Comparison of ENCODE assay signal across 33 mouse cellular contexts in the genomic region with DNA sequence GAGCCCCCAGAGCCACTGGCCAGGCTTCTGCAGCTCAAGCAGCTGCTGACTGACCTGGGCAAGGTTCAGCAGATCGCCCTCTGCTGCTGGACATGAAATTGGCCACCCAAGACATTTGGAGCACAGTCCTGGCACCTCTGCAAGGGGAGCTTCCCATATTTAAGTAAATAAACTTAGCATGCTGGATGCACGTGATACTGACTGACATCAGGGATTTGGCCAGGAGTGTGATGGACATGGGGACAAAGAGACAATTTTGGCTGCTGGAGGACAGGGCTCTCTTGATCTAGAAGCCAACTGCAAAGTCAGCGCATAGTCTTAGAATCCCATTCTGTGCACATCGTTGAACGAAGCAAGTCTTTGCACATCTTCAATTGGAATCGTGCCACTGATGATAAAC. TPM values are rescaled to one million over a fixed set of nuclear protein-coding genes. Genes with fewer than 3 reads are reported as not detected.
DNase-seq lines count a peak whose midpoint lies in the region; ATAC-seq and TF ChIP-seq lines count a peak whose summit lies in the region.
"Had no signal": no experiment of that assay in that cellular context is flagged by ENCODE, and none has a peak within 500 bp of the region (broad histone marks: within the 10 kb centered on the region; RNA-seq: fewer than 3 reads in every experiment).

No protein-coding gene starts in this region.

- H3K4me3 ChIP-seq in liver, postnatal 0 days (ENCODE audit: low read depth, low read length): no peak overlapping the region
- H3K4me3 ChIP-seq in ES-Bruce4 (ENCODE audit: low read depth, low read length): no peak overlapping the region
- H3K4me3 ChIP-seq: embryonic facial prominence, embryonic 13.5 days; embryonic facial prominence, embryonic 15.5 days; erythroblast, embryonic 14.5 days; forebrain, embryonic 10.5 days; forebrain, embryonic 12.5 days had no signal

- 69% methylated on average over 6 of the region's 6 CpGs for WGBS in liver, postnatal 0 days (ENCODE audit: insufficient replicate concordance)

- TF ChIP-seq CTCF in liver, postnatal 0 days (IDR thresholded peaks at IDR 0.05; ENCODE audit: low read depth): peak; percentile 18; the same call in 1 of the 2 replicates
- TF ChIP-seq CTCF in ES-Bruce4 (IDR thresholded peaks at IDR 0.05; ENCODE audit: low read depth, low read length): peak; percentile 29

- H3K9ac ChIP-seq in liver, postnatal 0 days (replicated peaks): no peak overlapping the region
- H3K9ac ChIP-seq in ES-Bruce4 (ENCODE audit: low read depth, poor library complexity, severe bottlenecking): no peak overlapping the region
- H3K9ac ChIP-seq: embryonic facial prominence, embryonic 13.5 days; embryonic facial prominence, embryonic 15.5 days; forebrain, embryonic 12.5 days had no signal

- peak; percentile 5 for DNase-seq in adrenal gland, adult 2 months
- DNase-seq in adrenal gland, adult (ENCODE audit: inconsistent age in 2 of 2, low spot score in 1 of 2): no peak
- DNase-seq in kidney, adult 9 months: peak; percentile 35
- DNase-seq in kidney, postnatal 4 days: no peak
- no peak for DNase-seq in liver, postnatal 0 days
- no peak for DNase-seq in liver
- DNase-seq: adrenal gland, postnatal 10 days; adrenal gland, postnatal 25 days; B cell, adult 2 months; cerebellum, adult 11 months; cerebellum, adult 18-20 months; cerebellum, adult 8-10 months; cerebellum, adult 9-11 months; cerebellum, postnatal 14 days; cerebellum, postnatal 36 days; embryo, embryonic 11 days had no signal

- H3K36me3 ChIP-seq in liver, postnatal 0 days (replicated peaks; ENCODE audit: insufficient read depth, low read length): no peaks in the 10 kb centered on the region
- no peaks in the 10 kb centered on the region for H3K36me3 ChIP-seq in ES-Bruce4 (ENCODE audit: control insufficient read depth, insufficient read depth, low read length, poor library complexity, severe bottlenecking)
- H3K36me3 ChIP-seq: embryonic facial prominence, embryonic 13.5 days; embryonic facial prominence, embryonic 15.5 days; forebrain, embryonic 10.5 days; forebrain, embryonic 12.5 days had no signal

- H3K27ac ChIP-seq in liver, postnatal 0 days (ENCODE audit: low read depth): no peak overlapping the region
- no peak overlapping the region for H3K27ac ChIP-seq in ES-Bruce4 (ENCODE audit: insufficient read depth, low read length)
- H3K27ac ChIP-seq: embryonic facial prominence, embryonic 13.5 days; embryonic facial prominence, embryonic 15.5 days; forebrain, embryonic 10.5 days; forebrain, embryonic 12.5 days had no signal

- ATAC-seq in liver, postnatal 0 days: 0 out of 2 replicates have a peak, but pooled peaks have one; percentile 12
- ATAC-seq: CD4-positive, CD25-positive, alpha-beta regulatory T cell, adult 4 months; forebrain, embryonic 14.5 days; forebrain, embryonic 16.5 days had no signal

- H3K4me1 ChIP-seq in liver, postnatal 0 days (ENCODE audit: insufficient read depth): no peaks in the 10 kb centered on the region
- H3K4me1 ChIP-seq in ES-Bruce4 (ENCODE audit: control insufficient read depth, insufficient read depth, low read length): no peaks in the 10 kb centered on the region
- H3K4me1 ChIP-seq: embryonic facial prominence, embryonic 13.5 days; embryonic facial prominence, embryonic 15.5 days; forebrain, embryonic 10.5 days; forebrain, embryonic 12.5 days had no signal

- TF ChIP-seq EP300 in liver, postnatal 0 days (IDR thresholded peaks at IDR 0.05; ENCODE audit: low read depth): no peak
- no peak for TF ChIP-seq EP300 in ES-Bruce4 (IDR thresholded peaks at IDR 0.05; ENCODE audit: insufficient read depth, low read depth, low read length)

- no peaks in the 10 kb centered on the region for H3K9me3 ChIP-seq in liver, postnatal 0 days (ENCODE audit: low read length)
- no peaks in the 10 kb centered on the region for H3K9me3 ChIP-seq in ES-Bruce4 (replicated peaks; ENCODE audit: control insufficient read depth, insufficient read depth, low read length, poor library complexity, severe bottlenecking)

- no peak for TF ChIP-seq POLR2A in ES-Bruce4 (IDR thresholded peaks at IDR 0.05; ENCODE audit: insufficient read depth, low read length)

- H3K4me2 ChIP-seq in liver, postnatal 0 days (ENCODE audit: low read depth, low read length): no peak overlapping the region
- H3K4me2 ChIP-seq: embryonic facial prominence, embryonic 13.5 days; embryonic facial prominence, embryonic 15.5 days; forebrain, embryonic 12.5 days had no signal

- no peaks in the 10 kb centered on the region for H3K27me3 ChIP-seq in liver, postnatal 0 days (ENCODE audit: insufficient read depth, low read length)
- no peaks in the 10 kb centered on the region for H3K27me3 ChIP-seq in ES-Bruce4 (ENCODE audit: control insufficient read depth, insufficient read depth, low read length, poor library complexity, severe bottlenecking)
- H3K27me3 ChIP-seq: CH12.LX; embryonic facial prominence, embryonic 13.5 days; embryonic facial prominence, embryonic 15.5 days; forebrain, embryonic 12.5 days had no signal

RNA-seq across cellular contexts. Expression of a gene that starts 25.8 kb away (rescaled TPM):
- total RNA-seq in adrenal gland, adult 2 months (2021): not detected
- not detected in 2 replicates for polyA plus RNA-seq in adrenal gland, adult 2 months (2012; rRNA removed)
- 0.31 and 0.51 TPM in 2 replicates for polyA plus RNA-seq in liver, postnatal 0 days (2015; fragmentation: Nextera tagmentation; extraction: Ambion mirVana)
- not detected in 2 replicates for polyA plus RNA-seq in ES-Bruce4 (2011; ENCODE audit: insufficient read depth, insufficient read length, low read depth, missing spikeins)
- total RNA-seq: adrenal gland, adult 18-20 months; adrenal gland, postnatal 10 days; adrenal gland, postnatal 25 days; adrenal gland, postnatal 4 days; CH12.LX; common myeloid progenitor, adult 5-6 weeks; ES-E14; MEL had no signal
- polyA plus RNA-seq: brain, embryonic 14.5 days; embryonic facial prominence, embryonic 11.5 days; embryonic facial prominence, embryonic 13.5 days; embryonic facial prominence, embryonic 15.5 days; erythroblast, embryonic 14.5 days; forebrain, embryonic 10.5 days; forebrain, embryonic 12.5 days; forebrain, embryonic 14.5 days; forebrain, embryonic 16.5 days had no signal

RNA-seq across cellular contexts. Expression of a gene that starts 52.9 kb away (rescaled TPM):
- not detected for total RNA-seq in adrenal gland, adult 2 months (2021)
- not detected in 2 replicates for polyA plus RNA-seq in adrenal gland, adult 2 months (2012; rRNA removed)
- 9.5 and 12.5 TPM in 2 replicates for polyA plus RNA-seq in liver, postnatal 0 days (2015; fragmentation: Nextera tagmentation; extraction: Ambion mirVana)
- polyA plus RNA-seq in ES-Bruce4 (2011; ENCODE audit: insufficient read depth, insufficient read length, low read depth, missing spikeins): not detected in 2 replicates
- total RNA-seq: adrenal gland, adult 18-20 months; adrenal gland, postnatal 25 days; CH12.LX; common myeloid progenitor, adult 5-6 weeks; ES-E14; MEL had no signal
- polyA plus RNA-seq: brain, embryonic 14.5 days; CD4-positive, CD25-positive, alpha-beta regulatory T cell, adult 4 months; embryonic facial prominence, embryonic 11.5 days; embryonic facial prominence, embryonic 13.5 days; embryonic facial prominence, embryonic 15.5 days; erythroblast, embryonic 14.5 days; forebrain, embryonic 10.5 days; forebrain, embryonic 12.5 days; forebrain, embryonic 14.5 days; forebrain, embryonic 16.5 days had no signal

Comparison
In these comparisons a context has a peak if more than half of its experiments do, and no peak if none do; other contexts are left out.
1. DNase-seq: peak in adrenal gland, adult 2 months (single experiment) and kidney, adult 9 months (single experiment); none in adrenal gland, adult (0 of 2), kidney, postnatal 4 days (0 of 2), liver, postnatal 0 days (single experiment) and liver (single experiment).